Mouse (Mus musculus) MEL (cell line): Measurements from ENCODE around the gene Gpr62. TPM values are rescaled to one million over a fixed set of nuclear protein-coding genes. Genes with fewer than 3 reads are reported as not detected.

Experiments
- DNase-seq: peaks from one replicate; pipeline ENCODE4 v3.0.0; 2011; ENCODE audit warnings: low read depth, low spot score
- H3K27ac ChIP-seq: 2 replicates; pipeline ENCODE4 v1.5.1; 2012; ENCODE audit warnings: low read depth, mild to moderate bottlenecking, control low read depth, low read length, moderate library complexity; ENCODE audit not compliant: control insufficient read depth
- H3K27me3 ChIP-seq, 2 experiments: fragments of 150-350 bp in 1 of 2; sonication (generic) in 1 of 2; 2 replicates each; pipeline ENCODE4 v1.6.1; 2012; ENCODE audit warnings: low read length in 2 of 2, mild to moderate bottlenecking in 2 of 2, improper control_type of control experiment in 1 of 2, moderate library complexity in 1 of 2; ENCODE audit not compliant: insufficient read depth in 2 of 2, control insufficient read depth in 1 of 2
- H3K36me3 ChIP-seq, 2 experiments: 2 replicates each; pipeline ENCODE4 v1.6.1; 2012 to 2014; ENCODE audit warnings: low read length in 2 of 2, improper control_type of control experiment in 1 of 2, inconsistent platforms in 1 of 2, mild to moderate bottlenecking in 1 of 2; ENCODE audit not compliant: insufficient read depth in 2 of 2, control insufficient read depth in 1 of 2
- H3K4me1 ChIP-seq, 2 experiments: fragments of 150-350 bp in 1 of 2; sonication (generic) in 1 of 2; 2 replicates each; pipeline ENCODE4 v1.6.1; 2012; ENCODE audit warnings: low read length in 2 of 2, improper control_type of control experiment in 1 of 2, mild to moderate bottlenecking in 1 of 2; ENCODE audit not compliant: insufficient read depth in 2 of 2, control insufficient read depth in 1 of 2
- H3K4me3 ChIP-seq, 2 experiments: fragments of 150-350 bp in 1 of 2; sonication (generic) in 1 of 2; 2 replicates each; pipeline ENCODE4 v1.5.1; 2012; ENCODE audit warnings: low read depth in 2 of 2, low read length in 2 of 2, mild to moderate bottlenecking in 2 of 2, moderate library complexity in 2 of 2, control low read depth in 1 of 2, improper control_type of control experiment in 1 of 2; ENCODE audit not compliant: control insufficient read depth in 1 of 2, insufficient read depth in 1 of 2
- H3K79me2 ChIP-seq: 2 replicates; pipeline ENCODE4 v1.6.1; 2012; ENCODE audit warnings: mild to moderate bottlenecking, low read length, moderate library complexity; ENCODE audit not compliant: control insufficient read depth, poor library complexity, insufficient read depth
- H3K9ac ChIP-seq: 2 replicates; pipeline ENCODE4 v1.6.1; 2012; ENCODE audit warnings: low read depth, mild to moderate bottlenecking, control low read depth, low read length, moderate library complexity; ENCODE audit not compliant: control insufficient read depth, poor library complexity, severe bottlenecking
- H3K9me3 ChIP-seq: fragments of 150-350 bp; sonication (generic); replicated peaks from 2 replicates; pipeline ENCODE4 v1.6.1; 2012; ENCODE audit warnings: mild to moderate bottlenecking, low read length, improper control_type of control experiment, moderate library complexity; ENCODE audit not compliant: insufficient read depth
- CTCF ChIP-seq, 3 experiments: IDR thresholded peaks in 2 of 3; conservative IDR thresholded peaks in 1 of 3; 2 replicates each; pipeline ENCODE4 v1.5.1; 2011 to 2012; ENCODE audit warnings: low read length in 3 of 3, low read depth in 2 of 3, mild to moderate bottlenecking in 2 of 3, improper control_type of control experiment in 1 of 3, inconsistent platforms in 1 of 3, mixed read lengths in 1 of 3, moderate library complexity in 1 of 3; ENCODE audit not compliant: control insufficient read depth in 1 of 3, insufficient read depth in 1 of 3, poor library complexity in 1 of 3, severe bottlenecking in 1 of 3
- E2F4 ChIP-seq: IDR thresholded peaks from 2 replicates; pipeline ENCODE4 v1.6.1; 2011; ENCODE audit warnings: low read depth, low read length, improper control_type of control experiment, borderline replicate concordance
- ELF1 ChIP-seq: IDR thresholded peaks from 2 replicates; pipeline ENCODE4 v1.6.1; 2014; ENCODE audit warnings: low read depth, mild to moderate bottlenecking, inconsistent platforms, low read length, improper control_type of control experiment, moderate library complexity
- ETS1 ChIP-seq: IDR thresholded peaks from 2 replicates; pipeline ENCODE4 v1.6.1; 2012; ENCODE audit warnings: low read depth, mild to moderate bottlenecking, inconsistent platforms, low read length, improper control_type of control experiment, moderate library complexity
- KAT2A ChIP-seq: conservative IDR thresholded peaks from 2 replicates; pipeline ENCODE4 v1.6.1; 2012; ENCODE audit warnings: low read depth, low read length, improper control_type of control experiment, inconsistent platforms
- MAFK ChIP-seq: IDR thresholded peaks from 2 replicates; pipeline ENCODE4 v1.6.1; 2011; ENCODE audit warnings: low read depth, mild to moderate bottlenecking, low read length, improper control_type of control experiment, borderline replicate concordance
- MAX ChIP-seq: IDR thresholded peaks from 2 replicates; pipeline ENCODE4 v1.6.1; 2011; ENCODE audit warnings: low read length, improper control_type of control experiment
- MAZ ChIP-seq: IDR thresholded peaks from 2 replicates; pipeline ENCODE4 v1.6.1; 2012; ENCODE audit warnings: low read depth, mild to moderate bottlenecking, inconsistent platforms, low read length, improper control_type of control experiment
- MXI1 ChIP-seq: IDR thresholded peaks from 2 replicates; pipeline ENCODE4 v1.6.1; 2011; ENCODE audit warnings: mild to moderate bottlenecking, low read depth, low read length, improper control_type of control experiment
- MYB ChIP-seq: IDR thresholded peaks from 2 replicates; pipeline ENCODE4 v1.6.1; 2011; ENCODE audit warnings: mild to moderate bottlenecking, low read depth, low read length, improper control_type of control experiment
- MYC ChIP-seq: IDR thresholded peaks from 2 replicates; pipeline ENCODE4 v1.6.1; 2011; ENCODE audit warnings: low read depth, mild to moderate bottlenecking, low read length, improper control_type of control experiment, moderate library complexity
- NELFE ChIP-seq: IDR thresholded peaks from 2 replicates; pipeline ENCODE4 v1.6.1; 2011; ENCODE audit warnings: low read depth, low read length, improper control_type of control experiment
- POLR2A ChIP-seq, 2 experiments: IDR thresholded peaks; 2 replicates each; pipeline ENCODE4 v1.6.1; 2011 to 2012; ENCODE audit warnings: low read length in 2 of 2, mild to moderate bottlenecking in 2 of 2, control low read depth in 1 of 2, improper control_type of control experiment in 1 of 2, low read depth in 1 of 2, moderate library complexity in 1 of 2; ENCODE audit not compliant: control insufficient read depth in 1 of 2, insufficient read depth in 1 of 2, poor library complexity in 1 of 2
- POLR2AphosphoS5 ChIP-seq: IDR thresholded peaks from 2 replicates; pipeline ENCODE4 v1.6.1; 2012; ENCODE audit warnings: low read depth, borderline replicate concordance, mild to moderate bottlenecking, inconsistent platforms, low read length, moderate library complexity, mixed read lengths
- RCOR1 ChIP-seq: IDR thresholded peaks from 2 replicates; pipeline ENCODE4 v1.6.1; 2012; ENCODE audit warnings: low read depth, mild to moderate bottlenecking, inconsistent platforms, low read length, improper control_type of control experiment
- SIN3A ChIP-seq: IDR thresholded peaks from 2 replicates; pipeline ENCODE4 v1.6.1; 2012; ENCODE audit warnings: low read length, improper control_type of control experiment, inconsistent platforms
- SMC3 ChIP-seq: IDR thresholded peaks from 2 replicates; pipeline ENCODE4 v1.6.1; 2011; ENCODE audit warnings: low read depth, low read length, improper control_type of control experiment
- TBP ChIP-seq: IDR thresholded peaks from 2 replicates; pipeline ENCODE4 v1.8.0; 2011; ENCODE audit warnings: low read depth, low read length, improper control_type of control experiment
- UBTF ChIP-seq: IDR thresholded peaks from 2 replicates; pipeline ENCODE4 v1.6.1; 2012; ENCODE audit warnings: low read depth, mild to moderate bottlenecking, inconsistent platforms, low read length, improper control_type of control experiment, moderate library complexity, borderline replicate concordance; ENCODE audit not compliant: insufficient read depth
- ZKSCAN1 ChIP-seq: IDR thresholded peaks from 2 replicates; pipeline ENCODE4 v1.6.1; 2012; ENCODE audit warnings: low read depth, mild to moderate bottlenecking, inconsistent platforms, low read length, improper control_type of control experiment, moderate library complexity
- polyA plus RNA-seq, 2 experiments: library from polyadenylated mRNA; stranded (reverse) in 1 of 2; unstranded in 1 of 2; fragments of >175 nt in 1 of 2; fragments of >200 nt in 1 of 2; gene quantifications; 2 replicates each; pipeline versions ENCODE4 v1.2.1 to v1.2.4; 2012; ENCODE audit warnings: low replicate concordance in 2 of 2, low read depth in 1 of 2; ENCODE audit not compliant: insufficient read length in 2 of 2, insufficient read depth in 1 of 2, missing spikeins in 1 of 2
- total RNA-seq: library from RNA; depleted of rRNA; stranded (reverse); fragments of 300-350 nt; gene quantifications from 2 replicates; pipeline ENCODE4 v1.2.3, GENCODE M21; 2012

The Gpr62 gene
- total and polyA plus RNA-seq, 3 experiments, result 0.10 TPM; not detected in 2

DNA sequence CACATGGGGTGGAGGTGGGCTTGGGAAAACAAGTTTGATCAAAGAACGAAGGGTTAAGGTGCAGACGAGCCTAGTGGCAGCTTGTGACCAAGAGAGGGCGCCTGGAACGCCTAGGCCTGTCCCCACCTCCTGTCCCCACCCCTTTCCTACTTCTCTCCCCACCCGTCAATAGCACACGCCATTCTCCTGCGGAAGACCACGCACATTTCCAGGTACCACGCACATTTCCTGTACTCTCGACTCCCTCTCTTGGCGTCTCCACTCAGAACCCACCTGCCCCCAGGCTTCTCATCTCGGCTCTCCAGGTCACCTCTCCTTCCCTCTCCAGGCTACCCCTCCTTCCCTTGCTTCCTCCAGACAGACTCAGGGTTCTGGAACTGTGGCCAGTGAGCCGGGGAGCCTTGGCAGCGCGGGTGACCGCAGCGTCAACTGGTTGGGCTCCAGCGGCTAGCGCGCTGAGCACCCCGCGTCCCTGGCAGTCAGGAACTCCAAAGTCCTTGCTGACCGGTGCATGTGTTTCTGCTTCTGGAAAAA is 17.2 kb downstream of the Gpr62 start:
- no peaks in the 10 kb centered on the region for H3K27me3 ChIP-seq
- H3K9me3 ChIP-seq, result no peaks in the 10 kb centered on the region
- peaks cover 0 to 11% of the 10 kb centered on the region in 2 experiments; a peak in 2 of 4 replicates for H3K4me1 ChIP-seq
- peak overlapping the region; percentile 78 for H3K9ac ChIP-seq
- DNase-seq, result peak; percentile 88
- peaks cover 3% of the 10 kb centered on the region; the same call in 1 of the 2 replicates for H3K79me2 ChIP-seq
- TF ChIP-seq MXI1, result peak; percentile 76
- TF ChIP-seq NELFE, result peak; percentile 41
- TF ChIP-seq MAX, result peak; percentile 63
- TF ChIP-seq MAZ, result peak; percentile 65; the same call in 1 of the 2 replicates
- no peak for TF ChIP-seq UBTF
- peak; percentile 41; the same call in 1 of the 2 replicates for TF ChIP-seq ELF1
- TF ChIP-seq KAT2A, result no peak
- peak; percentile 32; the same call in 1 of the 2 replicates for TF ChIP-seq SMC3
- TF ChIP-seq SIN3A, result peak; percentile 79
- no peak for TF ChIP-seq MYB
- 0 out of 2 replicates have a peak, but pooled peaks have one; percentile 14 for TF ChIP-seq ZKSCAN1
- peak; percentile 62 to 74 (median 69) for TF ChIP-seq CTCF (IDR thresholded peaks at IDR 0.05 in 2 of 3, conservative IDR thresholded peaks at IDR 0.05 in 1 of 3; ENCODE audit: control insufficient read depth in 1 of 3, insufficient read depth in 1 of 3, low read depth in 2 of 3, low read length in 3 of 3, poor library complexity in 1 of 3, severe bottlenecking in 1 of 3)
- TF ChIP-seq TBP, result peak; percentile 40; the same call in 1 of the 2 replicates
- peak; percentile 51; the same call in 1 of the 2 replicates for TF ChIP-seq MYC
- TF ChIP-seq POLR2A (IDR thresholded peaks at IDR 0.05; ENCODE audit: control insufficient read depth in 1 of 2, insufficient read depth in 1 of 2, low read depth in 1 of 2, low read length in 2 of 2, poor library complexity in 1 of 2), result peak in 1 of 2 experiments; percentile 56; a peak in 1 of 4 replicates
- TF ChIP-seq, all 39 proteins: peak for 12
- peaks cover 0 to 4% of the 10 kb centered on the region in 2 experiments; a peak in 2 of 4 replicates for H3K36me3 ChIP-seq
- H3K4me3 ChIP-seq, result peak overlapping the region; percentile 70 to 96
- no peak overlapping the region for H3K27ac ChIP-seq

DNA sequence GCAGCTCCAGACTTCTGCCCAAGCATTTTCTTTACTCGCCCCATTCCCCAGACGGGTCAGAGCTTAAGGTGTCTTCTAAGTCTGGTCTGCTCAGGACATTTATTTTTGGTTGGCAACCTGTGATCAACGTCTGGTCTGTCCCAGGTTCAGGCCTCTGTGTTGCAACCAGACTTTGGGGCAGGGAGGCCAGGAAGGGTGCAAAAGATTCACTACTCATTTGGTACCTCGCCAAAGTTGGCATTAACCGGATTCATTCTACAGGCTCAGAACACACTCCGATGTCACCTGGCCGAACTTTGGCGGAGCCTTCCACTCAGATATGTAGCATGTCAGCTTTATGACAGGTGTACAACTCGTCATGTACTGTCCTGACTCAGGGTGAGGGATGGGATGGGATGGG is 17.8 kb downstream of the Gpr62 start:
- 0 out of 2 replicates have a peak overlapping the region, but pooled peaks have one; percentile 21 for H3K9ac ChIP-seq
- peaks cover 0 to 4% of the 10 kb centered on the region in 2 experiments; a peak in 2 of 4 replicates for H3K36me3 ChIP-seq
- DNase-seq, result no peak
- H3K27ac ChIP-seq, result no peak overlapping the region
- TF ChIP-seq ETS1 (no peak), RCOR1 (no peak), SMC3 (no peak), MYB (no peak), E2F4 (no peak), POLR2AphosphoS5 (no peak), MAFK (no peak)
- peaks cover 3% of the 10 kb centered on the region; the same call in 1 of the 2 replicates for H3K79me2 ChIP-seq
- H3K27me3 ChIP-seq, result no peaks in the 10 kb centered on the region
- peaks cover 0 to 9% of the 10 kb centered on the region in 2 experiments; a peak in 2 of 4 replicates for H3K4me1 ChIP-seq
- peak overlapping the region; percentile 70 to 96 for H3K4me3 ChIP-seq
- H3K9me3 ChIP-seq, result no peaks in the 10 kb centered on the region
